Mouse (Mus musculus): ENCODE data around the gene Slc19a1. TPM values are rescaled to one million over a fixed set of nuclear protein-coding genes. Genes with fewer than 3 reads are reported as not detected.

Gene Slc19a1
- total RNA-seq, 1 experiment = 32.4 TPM

DNA sequence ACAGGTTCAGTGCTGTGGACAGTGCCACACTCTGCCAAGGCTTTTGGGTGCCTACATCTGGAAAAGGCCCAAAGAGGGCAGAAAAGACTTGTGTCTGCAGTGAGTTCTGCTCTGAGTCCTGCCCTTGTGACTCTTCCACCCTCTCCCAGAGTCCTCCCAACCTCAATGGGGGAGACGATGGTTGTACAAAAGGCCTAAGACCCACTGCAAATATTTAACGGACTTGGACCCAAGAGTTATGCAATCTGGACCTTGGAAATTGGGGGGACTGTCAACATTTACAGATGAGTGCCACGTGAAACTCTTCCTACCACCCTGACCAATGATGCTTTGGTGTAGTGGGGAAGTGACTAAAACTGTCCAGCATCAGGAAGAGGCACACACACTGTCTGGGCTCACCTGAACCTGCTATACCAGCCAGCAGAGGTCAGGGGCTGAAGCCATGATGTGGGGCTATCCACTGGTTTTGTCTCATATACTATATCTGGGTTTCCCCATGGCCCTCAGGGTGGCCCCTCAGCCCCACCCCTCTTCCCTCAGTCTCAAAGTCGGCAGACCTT lies 59.6 kb downstream of the Slc19a1 start:
- no peak for TF ChIP-seq ZNF384 (IDR thresholded peaks at IDR 0.05; ENCODE audit: low read depth, low read length)
- TF ChIP-seq ZC3H11A (IDR thresholded peaks at IDR 0.05; ENCODE audit: borderline replicate concordance, low read depth, low read length) = no peak
- TF ChIP-seq MAFK (IDR thresholded peaks at IDR 0.05; ENCODE audit: insufficient read depth, low read depth, low read length) = no peak
- no peak for TF ChIP-seq HCFC1 (IDR thresholded peaks at IDR 0.05; ENCODE audit: borderline replicate concordance, insufficient read depth, low read length)
- TF ChIP-seq CHD2 (IDR thresholded peaks at IDR 0.05; ENCODE audit: low read depth, low read length) = no peak
- H3K27ac ChIP-seq (ENCODE audit: insufficient read depth, low read depth, low read length, poor library complexity, severe bottlenecking) = no peak overlapping the region; the same call in 1 of the 2 replicates
- in situ Hi-C loops (cut with MboI; ENCODE audit: low sequenced_read_pairs in 2 of 2, unreplicated experiment in 2 of 2) = no loop called here
- H3K4me3 ChIP-seq (ENCODE audit: insufficient read depth in 1 of 2, low read depth in 1 of 2, low read length in 2 of 2, poor library complexity in 1 of 2, severe bottlenecking in 1 of 2) = no peak overlapping the region
- no peak overlapping the region for H3K9ac ChIP-seq (ENCODE audit: insufficient read depth, low read depth, low read length, poor library complexity, severe bottlenecking)
- H3K36me3 ChIP-seq (ENCODE audit: control insufficient read depth, insufficient read depth, low read length, poor library complexity, severe bottlenecking) = peaks cover 58% of the 10 kb centered on the region
- H3K9me3 ChIP-seq (ENCODE audit: control insufficient read depth, insufficient read depth, low read depth, low read length) = no peaks in the 10 kb centered on the region
- no peak for DNase-seq (ENCODE audit: low read depth, low spot score)
- peaks cover 0 to 10% of the 10 kb centered on the region in 2 experiments; a peak in 2 of 4 replicates for H3K4me1 ChIP-seq (ENCODE audit: control insufficient read depth in 2 of 2, insufficient read depth in 2 of 2, low read length in 2 of 2, poor library complexity in 1 of 2)

DNA sequence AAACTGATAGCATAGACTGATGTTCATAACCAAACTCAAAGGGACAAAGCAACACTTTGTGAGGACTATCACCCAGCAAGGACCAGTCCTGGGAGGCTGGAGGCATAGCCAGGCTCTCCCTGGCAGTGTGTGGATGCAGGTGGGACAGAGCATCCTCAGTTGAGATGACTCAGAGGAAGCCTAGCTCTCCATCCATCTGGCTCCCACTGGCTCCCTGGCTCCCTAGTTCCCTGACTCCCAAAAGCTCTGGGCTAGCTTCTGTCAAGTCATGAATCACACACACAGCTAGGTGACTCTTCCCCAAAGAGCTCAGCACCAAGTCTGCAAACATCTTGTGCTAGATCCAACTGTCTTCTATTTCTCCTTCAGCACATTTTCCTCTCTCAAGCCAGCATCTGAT lies 61.8 kb downstream of the Slc19a1 start:
- peaks cover 2 to 27% of the 10 kb centered on the region in 2 experiments; a peak in 2 of 4 replicates for H3K4me1 ChIP-seq (ENCODE audit: control insufficient read depth in 2 of 2, insufficient read depth in 2 of 2, low read length in 2 of 2, poor library complexity in 1 of 2)
- H3K4me3 ChIP-seq (ENCODE audit: insufficient read depth in 1 of 2, low read depth in 1 of 2, low read length in 2 of 2, poor library complexity in 1 of 2, severe bottlenecking in 1 of 2) = no peak overlapping the region
- peaks cover 43% of the 10 kb centered on the region for H3K36me3 ChIP-seq (ENCODE audit: control insufficient read depth, insufficient read depth, low read length, poor library complexity, severe bottlenecking)
- H3K27ac ChIP-seq (ENCODE audit: insufficient read depth, low read depth, low read length, poor library complexity, severe bottlenecking) = no peak overlapping the region
- TF ChIP-seq MAFK (IDR thresholded peaks at IDR 0.05; ENCODE audit: insufficient read depth, low read depth, low read length) = no peak
- TF ChIP-seq ZNF384 (IDR thresholded peaks at IDR 0.05; ENCODE audit: low read depth, low read length) = no peak
- no peak for TF ChIP-seq ZC3H11A (IDR thresholded peaks at IDR 0.05; ENCODE audit: borderline replicate concordance, low read depth, low read length)
- no peak for TF ChIP-seq CHD2 (IDR thresholded peaks at IDR 0.05; ENCODE audit: low read depth, low read length)
- TF ChIP-seq HCFC1 (IDR thresholded peaks at IDR 0.05; ENCODE audit: borderline replicate concordance, insufficient read depth, low read length) = no peak
- in situ Hi-C loops (cut with MboI; ENCODE audit: low sequenced_read_pairs in 2 of 2, unreplicated experiment in 2 of 2) = no loop called here
- no peaks in the 10 kb centered on the region for H3K9me3 ChIP-seq (ENCODE audit: control insufficient read depth, insufficient read depth, low read depth, low read length)
- DNase-seq (ENCODE audit: low read depth, low spot score) = no peak
- no peak overlapping the region for H3K9ac ChIP-seq (ENCODE audit: insufficient read depth, low read depth, low read length, poor library complexity, severe bottlenecking)

DNA sequence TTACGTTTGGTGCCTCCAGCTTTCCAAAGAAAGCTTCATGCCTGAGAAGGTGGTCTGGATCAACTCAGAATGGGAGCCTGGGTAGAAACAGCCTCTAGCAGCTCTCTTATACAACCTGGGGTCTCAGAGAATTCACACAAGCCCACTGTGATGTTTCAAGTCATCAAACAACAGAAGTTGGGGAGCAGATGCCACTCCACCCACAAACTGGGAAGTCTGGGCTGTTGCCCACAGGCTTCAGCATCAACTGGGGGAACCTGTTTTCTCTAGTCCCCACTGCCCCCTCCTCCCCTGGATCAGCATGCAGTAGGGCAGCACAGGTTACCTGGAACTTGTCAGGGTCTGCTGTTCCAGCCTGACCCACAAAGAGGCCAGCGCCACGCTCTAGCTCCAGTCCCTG lies 63.6 kb downstream of the Slc19a1 start:
- in situ Hi-C loops (cut with MboI; ENCODE audit: low sequenced_read_pairs in 2 of 2, unreplicated experiment in 2 of 2) = no loop called here
- Histone ChIP-seq H3K4me1 (ENCODE audit: control insufficient read depth in 2 of 2, insufficient read depth in 2 of 2, low read length in 2 of 2, poor library complexity in 1 of 2) (peaks cover 2 to 27% of the 10 kb centered on the region in 2 experiments; a peak in 2 of 4 replicates), H3K9me3 (ENCODE audit: control insufficient read depth, insufficient read depth, low read depth, low read length) (no peaks in the 10 kb centered on the region), H3K27ac (ENCODE audit: insufficient read depth, low read depth, low read length, poor library complexity, severe bottlenecking) (no peak overlapping the region), H3K4me3 (ENCODE audit: insufficient read depth in 1 of 2, low read depth in 1 of 2, low read length in 2 of 2, poor library complexity in 1 of 2, severe bottlenecking in 1 of 2) (no peak overlapping the region), H3K9ac (ENCODE audit: insufficient read depth, low read depth, low read length, poor library complexity, severe bottlenecking) (no peak overlapping the region), H3K36me3 (ENCODE audit: control insufficient read depth, insufficient read depth, low read length, poor library complexity, severe bottlenecking) (peaks cover 38% of the 10 kb centered on the region)
- TF ChIP-seq CHD2 (IDR thresholded peaks at IDR 0.05; ENCODE audit: low read depth, low read length) (no peak), ZC3H11A (IDR thresholded peaks at IDR 0.05; ENCODE audit: borderline replicate concordance, low read depth, low read length) (no peak), MAFK (IDR thresholded peaks at IDR 0.05; ENCODE audit: insufficient read depth, low read depth, low read length) (no peak), HCFC1 (IDR thresholded peaks at IDR 0.05; ENCODE audit: borderline replicate concordance, insufficient read depth, low read length) (no peak), ZNF384 (IDR thresholded peaks at IDR 0.05; ENCODE audit: low read depth, low read length) (no peak)
- DNase-seq (ENCODE audit: low read depth, low spot score) = no peak

DNA sequence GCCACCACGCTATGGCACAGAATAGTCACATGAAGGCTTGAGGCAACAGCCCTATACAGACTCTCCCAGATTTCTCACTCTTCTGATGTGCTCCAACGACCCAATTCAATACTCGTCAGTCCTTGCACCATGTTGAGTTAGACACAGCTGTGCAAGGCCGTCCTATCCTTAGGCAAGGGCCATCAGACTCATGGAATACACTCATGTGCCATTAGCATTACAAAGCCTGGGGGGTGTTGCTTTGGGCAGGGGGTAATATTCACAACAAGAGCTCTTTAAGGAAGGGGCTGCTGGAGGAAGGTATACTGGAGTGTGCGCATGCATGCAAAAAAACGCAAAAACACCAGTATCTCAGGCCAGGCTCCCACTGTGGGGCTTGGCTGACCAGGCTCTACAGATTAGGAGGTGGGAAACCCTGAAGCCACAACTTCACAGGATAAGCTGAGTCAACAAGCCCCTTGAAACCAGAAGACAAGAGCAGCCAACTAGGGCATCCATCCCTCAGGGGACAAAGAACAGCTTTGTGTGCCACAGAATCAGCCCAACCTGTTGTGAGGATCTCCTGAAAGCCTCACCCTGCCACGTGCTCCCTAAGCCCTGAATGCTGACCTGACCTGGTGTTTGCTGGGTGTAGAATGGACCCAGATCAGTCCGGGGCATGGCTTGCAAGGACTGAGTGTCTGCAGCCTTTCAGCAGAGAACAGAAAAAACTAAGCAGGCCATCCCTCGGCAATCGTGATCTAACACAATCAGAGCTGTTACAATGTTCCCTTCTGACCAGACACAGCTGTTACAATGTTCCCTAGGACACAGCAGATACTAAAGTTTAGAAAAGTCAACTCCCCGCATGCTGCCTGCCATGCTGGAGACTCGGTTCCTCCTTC lies 65.2 kb downstream of the Slc19a1 start:
- Histone ChIP-seq H3K9me3 (ENCODE audit: control insufficient read depth, insufficient read depth, low read depth, low read length) (no peaks in the 10 kb centered on the region), H3K9ac (ENCODE audit: insufficient read depth, low read depth, low read length, poor library complexity, severe bottlenecking) (no peak overlapping the region), H3K27ac (ENCODE audit: insufficient read depth, low read depth, low read length, poor library complexity, severe bottlenecking) (no peak overlapping the region), H3K4me3 (ENCODE audit: insufficient read depth in 1 of 2, low read depth in 1 of 2, low read length in 2 of 2, poor library complexity in 1 of 2, severe bottlenecking in 1 of 2) (no peak overlapping the region), H3K4me1 (ENCODE audit: control insufficient read depth in 2 of 2, insufficient read depth in 2 of 2, low read length in 2 of 2, poor library complexity in 1 of 2) (peaks cover 2 to 27% of the 10 kb centered on the region in 2 experiments; a peak in 2 of 4 replicates), H3K36me3 (ENCODE audit: control insufficient read depth, insufficient read depth, low read length, poor library complexity, severe bottlenecking) (peaks cover 32% of the 10 kb centered on the region)
- TF ChIP-seq ZC3H11A (IDR thresholded peaks at IDR 0.05; ENCODE audit: borderline replicate concordance, low read depth, low read length) (no peak), CHD2 (IDR thresholded peaks at IDR 0.05; ENCODE audit: low read depth, low read length) (no peak), MAFK (IDR thresholded peaks at IDR 0.05; ENCODE audit: insufficient read depth, low read depth, low read length) (no peak), ZNF384 (IDR thresholded peaks at IDR 0.05; ENCODE audit: low read depth, low read length) (no peak), HCFC1 (IDR thresholded peaks at IDR 0.05; ENCODE audit: borderline replicate concordance, insufficient read depth, low read length) (no peak)
- no peak for DNase-seq (ENCODE audit: low read depth, low spot score)
- in situ Hi-C loops (cut with MboI; ENCODE audit: low sequenced_read_pairs in 2 of 2, unreplicated experiment in 2 of 2) = no loop called here
